Mouse (Mus musculus) embryonic fibroblast, embryonic 13.5 days (primary cell): ENCODE data around the gene Setdb1.
"Not testable (repeated sequence)": the region's sequence is repeated elsewhere in the genome, so short reads cannot be mapped to it uniquely, and the experiment has no call there.

Source experiments
- CTCF ChIP-seq: IDR thresholded peaks from 2 replicates; pipeline ENCODE4 v1.5.1; 2011; ENCODE audit warnings: mild to moderate bottlenecking, control low read depth, low read length, moderate library complexity, borderline replicate concordance; ENCODE audit not compliant: insufficient read depth
- POLR2A ChIP-seq: IDR thresholded peaks from 2 replicates; pipeline ENCODE4 v1.6.1; 2011; ENCODE audit warnings: low read depth, mild to moderate bottlenecking, control low read depth, low read length, moderate library complexity

DNA sequence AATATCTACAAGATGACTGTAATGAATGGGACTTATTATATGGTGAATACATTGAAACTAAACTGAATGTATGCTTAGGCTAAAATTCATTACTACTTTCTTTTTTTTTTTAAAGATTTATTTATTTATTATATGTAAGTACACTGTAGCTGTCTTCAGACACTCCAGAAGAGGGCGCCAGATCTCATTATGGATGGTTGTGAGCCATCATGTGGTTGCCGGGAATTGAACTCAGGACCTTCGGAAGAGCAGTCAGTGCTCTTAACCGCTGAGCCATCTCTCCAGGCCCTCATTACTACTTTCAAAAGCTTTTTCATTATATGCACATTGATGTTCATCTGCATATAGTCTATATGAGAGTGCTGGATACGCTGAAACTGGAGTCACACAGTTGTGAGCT, 8.7 kb downstream of the Setdb1 start:
- not testable (repeated sequence) for TF ChIP-seq CTCF, POLR2A
